Mouse (Mus musculus): ENCODE measurements around the gene Slc19a2. TPM values are rescaled to one million over a fixed set of nuclear protein-coding genes. Genes with fewer than 3 reads are reported as not detected.

Slc19a2 gene
- total RNA-seq, 2 experiments from 2014 or later: 16.4 to 19.2 TPM

Other genes starting within 250 kb of the Slc19a2 start
- 1 to 10 TPM; 1.6 to 1.7 TPM for gene Sele, start 200.8 kb upstream of the Slc19a2 start, total RNA-seq (2021)
- gene Sell, start 187.1 kb upstream of the Slc19a2 start, total RNA-seq (2021): 1 to 10 TPM; 6.4 to 9.6 TPM
- 1 to 10 TPM; 1.4 to 2.0 TPM for gene Selp, start 133.8 kb upstream of the Slc19a2 start, total RNA-seq (2021)
- 10 to 100 TPM; 25.2 to 49.6 TPM for gene F5, start 97.2 kb upstream of the Slc19a2 start, total RNA-seq (2021)
- gene Ccdc181, start 26.5 kb downstream of the Slc19a2 start, total RNA-seq (2021): 1 to 10 TPM; 7.3 to 9.8 TPM
- 10 to 100 TPM; 14.5 to 17.2 TPM for gene Nme7, start 55.1 kb downstream of the Slc19a2 start, total RNA-seq (2021)
- 10 to 100 TPM; 25.1 to 26.8 TPM for gene Blzf1, start 58.4 kb downstream of the Slc19a2 start, total RNA-seq (2021)
- gene Atp1b1, start 209.3 kb downstream of the Slc19a2 start, total RNA-seq (2021): 100 to 1,000 TPM in 1 of 2 experiments, 10 to 100 TPM in 1; 88.2 to 115 TPM

Data from adrenal gland, postnatal 10 days (tissue).